Mouse (Mus musculus) midbrain, embryonic 11.5 days (tissue): ENCODE results near the gene Ccdc113. TPM values are rescaled to one million over a fixed set of nuclear protein-coding genes. Genes with fewer than 3 reads are reported as not detected.

Experiments
- ATAC-seq: fragments of 200-750 bp; cut with Nextera tagmentation; 2 replicates; pipeline ENCODE4 v1.8.0; 2017; ENCODE audit warnings: moderate TSS enrichment, moderate library complexity; ENCODE audit not compliant: low FRiP score
- DNase-seq: peaks from one replicate; pipeline ENCODE4 v3.0.0; 2015; ENCODE audit warnings: low spot score; ENCODE audit errors: missing footprints
- H3K27ac ChIP-seq: fragments of 300-500 bp; sonication (generic); 2 replicates; pipeline ENCODE4 v1.5.1; 2014; ENCODE audit warnings: low read depth, low read length
- H3K27me3 ChIP-seq: fragments of 300-500 bp; sonication (generic); 2 replicates; pipeline ENCODE4 v1.6.1; 2014; ENCODE audit warnings: mild to moderate bottlenecking, low read length, moderate library complexity, mixed read lengths; ENCODE audit not compliant: control insufficient read depth, insufficient read depth
- H3K36me3 ChIP-seq: fragments of 300-500 bp; sonication (generic); 2 replicates; pipeline ENCODE4 v1.6.1; 2014; ENCODE audit warnings: mild to moderate bottlenecking, low read length, moderate library complexity, mixed read lengths; ENCODE audit not compliant: control insufficient read depth, insufficient read depth
- H3K4me1 ChIP-seq: fragments of 300-500 bp; sonication (generic); 2 replicates; pipeline ENCODE4 v1.6.1; 2014; ENCODE audit warnings: low read length; ENCODE audit not compliant: control insufficient read depth, insufficient read depth
- H3K4me2 ChIP-seq: fragments of 300-500 bp; sonication (generic); 2 replicates; pipeline ENCODE4 v1.6.1; 2014; ENCODE audit warnings: mild to moderate bottlenecking, moderate library complexity
- H3K4me3 ChIP-seq: fragments of 300-500 bp; sonication (generic); 2 replicates; pipeline ENCODE4 v1.5.1; 2014; ENCODE audit warnings: low read depth, low read length
- H3K9ac ChIP-seq: fragments of 300-500 bp; sonication (generic); 2 replicates; pipeline ENCODE4 v1.6.1; 2014; ENCODE audit warnings: low read length
- H3K9me3 ChIP-seq: fragments of 300-500 bp; sonication (generic); 2 replicates; pipeline ENCODE4 v1.6.1; 2016; ENCODE audit warnings: low read length; ENCODE audit not compliant: control insufficient read depth
- WGBS: fragments of 180-500 bp; shearing (Covaris S2); extraction: QIAGEN DNeasy Blood & Tissue Kit; methylation state at CpG from one replicate; pipeline ENCODE4 v1.1.7; 2014; 5-methylcytosine and 5-hydroxymethylcytosine counted together
- polyA plus RNA-seq: library from polyadenylated mRNA; unstranded; fragments of >200 nt; fragmentation: Nextera tagmentation; extraction: Ambion mirVana; gene quantifications from 2 replicates; pipeline ENCODE4 v1.2.1, GENCODE M21; 2014

The Ccdc113 gene
- polyA plus RNA-seq, result not detected in 2 replicates

GRCm38 (mm10) chr8:95533584-95534387 lies at the start of gene Ccdc113:
Gene Ccdc113 (plus strand): TSS chr8:95534085.
- DNase-seq, result peak; percentile 96
- H3K4me2 ChIP-seq, result peak within 1 kb of the TSS; percentile 57
- H3K4me1 ChIP-seq, result no peaks in the 10 kb centered on the region
- H3K9ac ChIP-seq, result peak within 1 kb of the TSS; percentile 13
- no peaks in the 10 kb centered on the region for H3K9me3 ChIP-seq
- H3K36me3 ChIP-seq, result no peaks in the 10 kb centered on the region
- H3K27me3 ChIP-seq, result no peaks in the 10 kb centered on the region
- no peak within 1 kb of the TSS for H3K27ac ChIP-seq
- peak; percentile 92 for ATAC-seq
- peak within 1 kb of the TSS; percentile 40 for H3K4me3 ChIP-seq
- 9% methylated on average over 33 of the region's 33 CpGs for WGBS

- WGBS, result 1% methylated on average over 65 of the region's 95 CpGs
- H3K4me2 ChIP-seq, result peak overlapping the region; percentile 94
- DNase-seq, result no peak
- H3K9ac ChIP-seq, result peak overlapping the region; percentile 96
- H3K36me3 ChIP-seq, result peaks cover 3% of the 10 kb centered on the region
- ATAC-seq, result peak; percentile 46
- peak overlapping the region; percentile 99 for H3K4me3 ChIP-seq
- no peak overlapping the region for H3K27ac ChIP-seq
- H3K9me3 ChIP-seq, result no peaks in the 10 kb centered on the region
- no peaks in the 10 kb centered on the region for H3K27me3 ChIP-seq
- peaks cover 9% of the 10 kb centered on the region for H3K4me1 ChIP-seq
These were observed 45.8 kb upstream of the Ccdc113 start for GRCm38 (mm10) chr8:95487800-95488697.

GRCm38 (mm10) chr8:95488698-95489332 lies 45.1 kb upstream of the Ccdc113 start:
- peak overlapping the region; percentile 96 for H3K9ac ChIP-seq
- peak; percentile 99 for DNase-seq
- H3K4me3 ChIP-seq, result peak overlapping the region; percentile 99
- H3K27me3 ChIP-seq, result no peaks in the 10 kb centered on the region
- H3K4me2 ChIP-seq, result peak overlapping the region; percentile 46
- H3K9me3 ChIP-seq, result no peaks in the 10 kb centered on the region
- no peaks in the 10 kb centered on the region; the same call in 1 of the 2 replicates for H3K36me3 ChIP-seq
- H3K27ac ChIP-seq, result no peak overlapping the region
- WGBS, result 0% methylated on average over 26 of the region's 42 CpGs
- ATAC-seq, result peak; percentile 94
- peaks cover 9% of the 10 kb centered on the region for H3K4me1 ChIP-seq

- H3K4me1 ChIP-seq, result peaks cover 9% of the 10 kb centered on the region
- no peaks in the 10 kb centered on the region for H3K36me3 ChIP-seq
- peak within 1 kb of the TSS; percentile 99 for H3K4me3 ChIP-seq
- ATAC-seq (no peak), DNase-seq (no peak)
- H3K27me3 ChIP-seq, result no peaks in the 10 kb centered on the region
- H3K9ac ChIP-seq, result peak within 1 kb of the TSS; percentile 96
- H3K4me2 ChIP-seq, result peak within 1 kb of the TSS; percentile 46
- no peak within 1 kb of the TSS for H3K27ac ChIP-seq
- H3K9me3 ChIP-seq, result no peaks in the 10 kb centered on the region
- 87% methylated on average over 5 of the region's 5 CpGs for WGBS
These were observed 43.9 kb upstream of the Ccdc113 start, which contains the start of gene Csnk2a2 for GRCm38 (mm10) chr8:95490006-95490405. Gene Csnk2a2 (minus strand): TSS chr8:95490039.

- H3K27me3 ChIP-seq, result no peaks in the 10 kb centered on the region
- WGBS, result 74% methylated on average over 4 of the region's 4 CpGs
- no peak for ATAC-seq
- no peak overlapping the region for H3K27ac ChIP-seq
- no peak overlapping the region for H3K4me3 ChIP-seq
- no peak overlapping the region for H3K4me2 ChIP-seq
- no peaks in the 10 kb centered on the region for H3K36me3 ChIP-seq
- no peak overlapping the region for H3K9ac ChIP-seq
- peaks cover 9% of the 10 kb centered on the region for H3K4me1 ChIP-seq
- no peak for DNase-seq
- no peaks in the 10 kb centered on the region for H3K9me3 ChIP-seq
These were observed 41.8 kb upstream of the Ccdc113 start for GRCm38 (mm10) chr8:95492057-95492456.

- no peaks in the 10 kb centered on the region for H3K27me3 ChIP-seq
- H3K27ac ChIP-seq, result no peak overlapping the region
- no peaks in the 10 kb centered on the region for H3K36me3 ChIP-seq
- WGBS, result 81% methylated on average over 6 of the region's 6 CpGs
- no peak for DNase-seq
- no peak for ATAC-seq
- H3K9ac ChIP-seq, result no peak overlapping the region
- H3K4me2 ChIP-seq, result no peak overlapping the region
- no peaks in the 10 kb centered on the region for H3K4me1 ChIP-seq
- no peak overlapping the region for H3K4me3 ChIP-seq
- H3K9me3 ChIP-seq, result no peaks in the 10 kb centered on the region
These were observed 38.4 kb upstream of the Ccdc113 start for GRCm38 (mm10) chr8:95495444-95495843.

- Histone ChIP-seq H3K4me3 (no peak overlapping the region), H3K9ac (no peak overlapping the region), H3K27me3 (no peaks in the 10 kb centered on the region), H3K9me3 (no peaks in the 10 kb centered on the region), H3K36me3 (no peaks in the 10 kb centered on the region), H3K27ac (no peak overlapping the region), H3K4me2 (no peak overlapping the region), H3K4me1 (no peaks in the 10 kb centered on the region)
- DNase-seq (no peak), ATAC-seq (no peak)
- WGBS, result 56% methylated on average over 3 of the region's 3 CpGs
These were observed 37.5 kb upstream of the Ccdc113 start for GRCm38 (mm10) chr8:95496420-95496819.

- no peaks in the 10 kb centered on the region for H3K27me3 ChIP-seq
- no peak overlapping the region for H3K4me3 ChIP-seq
- ATAC-seq (no peak), DNase-seq (no peak)
- no peaks in the 10 kb centered on the region for H3K9me3 ChIP-seq
- H3K36me3 ChIP-seq, result no peaks in the 10 kb centered on the region
- no peaks in the 10 kb centered on the region for H3K4me1 ChIP-seq
- no peak overlapping the region for H3K4me2 ChIP-seq
- 84% methylated on average over 3 of the region's 3 CpGs for WGBS
- no peak overlapping the region for H3K27ac ChIP-seq
- no peak overlapping the region for H3K9ac ChIP-seq
These were observed 36.1 kb upstream of the Ccdc113 start for GRCm38 (mm10) chr8:95497821-95498220.
